Mouse (Mus musculus) heart, embryonic 12.5 days (tissue): ENCODE data around the gene Pdzd7. TPM values are rescaled to one million over a fixed set of nuclear protein-coding genes. Genes with fewer than 3 reads are reported as not detected.

Experiments used
- ATAC-seq: fragments of 200-750 bp; cut with Nextera tagmentation; 2 replicates; pipeline ENCODE4 v1.8.0; 2017; ENCODE audit warnings: moderate TSS enrichment, moderate library complexity; ENCODE audit not compliant: insufficient number of reproducible peaks, low FRiP score
- H3K27ac ChIP-seq: fragments of 300-500 bp; sonication (generic); 2 replicates; pipeline ENCODE4 v1.5.1; 2016; ENCODE audit warnings: mild to moderate bottlenecking, moderate library complexity; ENCODE audit not compliant: poor library complexity, severe bottlenecking
- H3K27me3 ChIP-seq: fragments of 300-500 bp; sonication (generic); replicated peaks from 2 replicates; pipeline ENCODE4 v1.6.1; 2016; ENCODE audit warnings: mild to moderate bottlenecking, moderate library complexity
- H3K36me3 ChIP-seq: fragments of 300-500 bp; sonication (generic); 2 replicates; pipeline ENCODE4 v1.6.1; 2016; ENCODE audit warnings: mild to moderate bottlenecking, moderate library complexity
- H3K4me1 ChIP-seq: fragments of 300-500 bp; sonication (generic); replicated peaks from 2 replicates; pipeline ENCODE4 v1.6.1; 2016; ENCODE audit warnings: mild to moderate bottlenecking
- H3K4me2 ChIP-seq: fragments of 300-500 bp; sonication (generic); 2 replicates; pipeline ENCODE4 v1.6.1; 2016; ENCODE audit warnings: mild to moderate bottlenecking, moderate library complexity
- H3K4me3 ChIP-seq: fragments of 300-500 bp; sonication (generic); 2 replicates; pipeline ENCODE4 v1.5.1; 2016; ENCODE audit warnings: mild to moderate bottlenecking
- H3K9ac ChIP-seq: fragments of 300-500 bp; sonication (generic); 2 replicates; pipeline ENCODE4 v1.6.1; 2016; ENCODE audit warnings: mild to moderate bottlenecking, moderate library complexity
- H3K9me3 ChIP-seq: fragments of 300-500 bp; sonication (generic); replicated peaks from 2 replicates; pipeline ENCODE4 v1.6.1; 2016; ENCODE audit warnings: mild to moderate bottlenecking, moderate library complexity
- WGBS: fragments of 180-500 bp; shearing (Covaris S2); methylation state at CpG from one replicate; pipeline ENCODE4 v1.1.7; 2016; 5-methylcytosine and 5-hydroxymethylcytosine counted together
- polyA plus RNA-seq: library from polyadenylated mRNA; unstranded; fragments of >200 nt; fragmentation: Nextera tagmentation; extraction: Ambion mirVana; gene quantifications from 2 replicates; pipeline ENCODE4 v1.2.1, GENCODE M21; 2016

The Pdzd7 gene
- polyA plus RNA-seq, 1 experiment from 2014 or later, result 0.09 TPM

DNA sequence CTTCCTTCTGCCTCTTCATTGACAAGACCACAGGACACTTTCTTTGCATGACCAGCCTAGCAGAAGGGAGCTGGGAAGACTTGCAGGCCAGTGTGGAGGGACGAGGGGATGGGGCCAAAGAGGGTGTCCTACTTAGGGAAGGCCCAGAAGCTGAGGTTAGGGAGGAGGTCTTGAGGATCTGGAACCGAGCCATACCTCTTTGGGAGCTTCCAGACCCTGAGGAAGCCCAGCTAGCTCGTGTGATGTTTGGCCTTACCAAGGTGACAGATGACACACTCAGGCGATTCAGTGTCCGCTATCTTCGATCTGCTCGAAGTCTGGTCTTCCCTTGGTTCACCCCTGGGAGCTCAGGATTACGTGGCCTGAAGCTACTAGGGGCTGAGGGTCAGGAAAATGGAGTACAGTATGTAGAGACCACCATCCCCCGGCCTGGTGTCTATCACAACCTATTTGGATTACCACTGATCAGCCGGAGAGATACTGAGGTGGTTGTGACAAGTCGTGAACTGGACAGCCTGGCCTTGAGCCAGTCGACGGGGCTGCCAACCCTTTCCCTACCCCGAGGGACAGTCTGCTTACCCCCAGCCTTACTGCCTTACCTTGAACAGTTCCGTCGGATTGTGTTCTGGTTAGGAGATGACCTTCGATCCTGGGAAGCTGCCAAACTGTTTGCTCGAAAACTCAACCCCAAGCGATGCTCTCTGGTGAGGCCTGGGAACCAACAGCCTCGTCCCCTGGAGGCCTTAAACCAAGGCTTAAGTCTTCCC, 37.9 kb downstream of the Pdzd7 start:
- H3K4me1 ChIP-seq, result peaks cover 24% of the 10 kb centered on the region
- H3K27ac ChIP-seq, result peak overlapping the region; percentile 80
- no peaks in the 10 kb centered on the region for H3K9me3 ChIP-seq
- peaks cover 55% of the 10 kb centered on the region for H3K36me3 ChIP-seq
- H3K27me3 ChIP-seq, result no peaks in the 10 kb centered on the region
- H3K4me3 ChIP-seq, result peak overlapping the region; percentile 94
- H3K9ac ChIP-seq, result peak overlapping the region; percentile 90; the same call in 1 of the 2 replicates
- H3K4me2 ChIP-seq, result peak overlapping the region; percentile 97
- ATAC-seq, result no peak
- 85% methylated on average over 20 of the region's 20 CpGs for WGBS

GRCm38 (mm10) chr19:45007021-45007420, 38.5 kb downstream of the Pdzd7 start:
- Histone ChIP-seq H3K27me3 (no peaks in the 10 kb centered on the region), H3K4me2 (peak overlapping the region; percentile 97), H3K4me3 (peak overlapping the region; percentile 94), H3K9ac (peak overlapping the region; percentile 90), H3K9me3 (no peaks in the 10 kb centered on the region), H3K36me3 (peaks cover 55% of the 10 kb centered on the region), H3K27ac (peak overlapping the region; percentile 80), H3K4me1 (peaks cover 24% of the 10 kb centered on the region)
- WGBS, result 35% methylated on average over 17 of the region's 17 CpGs
- ATAC-seq, result no peak

DNA sequence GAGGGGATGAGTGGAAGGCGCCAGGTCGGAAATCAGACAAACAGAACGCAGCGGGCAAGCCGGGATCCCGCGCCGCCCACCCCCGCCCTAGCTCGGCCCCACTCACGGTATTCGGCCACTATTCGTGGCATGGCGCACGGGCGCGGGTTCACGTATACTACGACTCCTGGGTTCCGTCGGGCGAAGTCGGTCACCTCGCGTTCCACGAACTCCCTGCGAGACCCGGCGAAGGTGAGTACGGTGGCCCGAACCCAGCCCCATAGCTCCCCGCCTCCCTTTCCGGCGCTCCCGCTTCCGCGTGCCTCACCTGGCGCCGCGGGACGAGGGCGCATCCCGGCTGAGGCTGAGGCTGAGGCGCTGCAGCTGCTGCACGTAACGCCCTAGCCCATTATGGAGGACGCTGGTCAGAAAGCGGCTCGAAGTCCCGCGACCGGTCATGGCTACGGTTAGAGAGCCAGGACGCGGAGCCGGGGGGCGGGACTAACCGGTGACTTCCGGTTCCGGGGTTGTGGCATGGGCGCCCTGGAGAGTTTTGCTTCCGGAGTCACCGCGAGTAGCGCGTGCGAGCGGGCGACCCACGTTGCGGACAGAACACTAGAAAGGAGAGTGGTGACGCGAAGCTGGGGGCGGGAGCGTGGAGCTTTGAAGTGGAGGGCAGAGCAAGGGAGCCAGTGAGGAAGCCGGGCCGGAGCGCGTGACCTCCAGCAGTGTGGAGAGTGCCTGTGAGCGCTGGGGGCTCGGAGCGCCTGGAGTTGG, 39.4 kb downstream of the Pdzd7 start, which contains the start of gene Mrpl43:
TSS of gene Mrpl43 (minus strand) at position 486 of the 756 bp plus-strand sequence.
- WGBS, result under 1% methylated on average over 82 of the region's 82 CpGs
- peaks cover 24% of the 10 kb centered on the region for H3K4me1 ChIP-seq

GRCm38 (mm10) chr19:45005444-45005843, 40.1 kb downstream of the Pdzd7 start, which contains the start of gene Twnk:
Gene Twnk, plus strand, starts transcription at chr19:45005663.
- Histone ChIP-seq H3K4me1 (peaks cover 24% of the 10 kb centered on the region), H3K36me3 (peaks cover 46% of the 10 kb centered on the region), H3K9ac (peak within 1 kb of the TSS; percentile 90), H3K4me3 (peak within 1 kb of the TSS; percentile 94), H3K27ac (peak within 1 kb of the TSS; percentile 80), H3K27me3 (no peaks in the 10 kb centered on the region), H3K9me3 (no peaks in the 10 kb centered on the region), H3K4me2 (peak within 1 kb of the TSS; percentile 97)
- no peak for ATAC-seq
- WGBS, result 9% methylated on average over 16 of the region's 16 CpGs

More for the DNA sequence above, 39.4 kb downstream of the Pdzd7 start, which contains the start of gene Mrpl43:
- H3K27ac ChIP-seq, result peak within 1 kb of the TSS; percentile 80
- no peaks in the 10 kb centered on the region for H3K9me3 ChIP-seq
- H3K9ac ChIP-seq, result peak within 1 kb of the TSS; percentile 90
- peak within 1 kb of the TSS; percentile 97 for H3K4me2 ChIP-seq
- peaks cover 49% of the 10 kb centered on the region for H3K36me3 ChIP-seq
- no peaks in the 10 kb centered on the region for H3K27me3 ChIP-seq
- H3K4me3 ChIP-seq, result peak within 1 kb of the TSS; percentile 94
- peak; percentile 92 for ATAC-seq

- Histone ChIP-seq H3K27me3 (no peaks in the 10 kb centered on the region), H3K36me3 (peaks cover 34% of the 10 kb centered on the region), H3K27ac (no peak overlapping the region), H3K4me3 (no peak overlapping the region), H3K9me3 (no peaks in the 10 kb centered on the region), H3K4me2 (no peak overlapping the region), H3K4me1 (peaks cover 24% of the 10 kb centered on the region), H3K9ac (no peak overlapping the region)
- no peak for ATAC-seq
- 81% methylated on average over 7 of the region's 7 CpGs for WGBS
These were observed 41.6 kb downstream of the Pdzd7 start for GRCm38 (mm10) chr19:45003740-45004516.

DNA sequence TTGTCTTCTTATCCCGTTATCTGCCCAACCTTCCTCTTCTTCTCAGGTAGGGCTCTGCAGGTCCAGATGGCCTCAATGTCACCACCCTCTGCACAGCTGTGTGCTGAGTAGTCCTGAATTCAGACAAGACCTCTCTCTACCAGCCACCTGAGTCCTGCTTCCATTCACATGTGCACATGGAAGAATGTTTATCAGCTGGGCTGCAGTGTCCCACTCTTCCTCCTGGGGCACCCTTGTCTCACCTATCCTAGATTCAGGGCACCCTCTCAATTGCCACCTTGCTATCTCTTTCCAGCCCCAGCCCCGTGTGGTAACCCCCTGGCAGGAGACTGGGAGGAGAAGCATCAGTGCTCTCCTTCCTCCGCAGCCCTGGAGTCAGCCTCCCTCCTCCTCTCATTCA, 43.2 kb downstream of the Pdzd7 start:
- H3K4me2 ChIP-seq, result no peak overlapping the region

GRCm38 (mm10) chr19:44999647-45000046, 45.9 kb downstream of the Pdzd7 start:
- no peak overlapping the region for H3K27ac ChIP-seq
- ATAC-seq, result no peak
- H3K9me3 ChIP-seq, result no peaks in the 10 kb centered on the region
- H3K4me2 ChIP-seq, result no peak overlapping the region
- no peaks in the 10 kb centered on the region for H3K27me3 ChIP-seq
- H3K36me3 ChIP-seq, result peaks cover 26% of the 10 kb centered on the region
- 87% methylated on average over 8 of the region's 8 CpGs for WGBS
- no peak overlapping the region for H3K9ac ChIP-seq
- no peak overlapping the region for H3K4me3 ChIP-seq
- no peaks in the 10 kb centered on the region for H3K4me1 ChIP-seq

More for the DNA sequence above, 43.2 kb downstream of the Pdzd7 start:
- H3K9me3 ChIP-seq, result no peaks in the 10 kb centered on the region
- WGBS, result 54% methylated on average over 3 of the region's 3 CpGs
- peaks cover 27% of the 10 kb centered on the region for H3K36me3 ChIP-seq
- H3K4me3 ChIP-seq, result no peak overlapping the region
- H3K27me3 ChIP-seq, result no peaks in the 10 kb centered on the region
- H3K4me1 ChIP-seq, result peaks cover 14% of the 10 kb centered on the region
- no peak overlapping the region for H3K27ac ChIP-seq
- no peak for ATAC-seq
- H3K9ac ChIP-seq, result no peak overlapping the region

- Histone ChIP-seq H3K36me3 (peaks cover 10% of the 10 kb centered on the region), H3K4me3 (no peak overlapping the region)
These were observed 47.7 kb downstream of the Pdzd7 start for GRCm38 (mm10) chr19:44997786-44998185.

GRCm38 (mm10) chr19:44992712-44993111, 52.8 kb downstream of the Pdzd7 start:
- H3K27ac ChIP-seq, result no peak overlapping the region
- no peaks in the 10 kb centered on the region for H3K36me3 ChIP-seq
- 0 out of 2 replicates have a peak, but pooled peaks cover 4% of the 10 kb centered on the region for H3K27me3 ChIP-seq
- WGBS, result 45% methylated on average over 7 of the region's 7 CpGs
- peaks cover 17% of the 10 kb centered on the region for H3K4me1 ChIP-seq
- ATAC-seq, result no peak
- H3K9me3 ChIP-seq, result no peaks in the 10 kb centered on the region
- H3K4me3 ChIP-seq, result no peak overlapping the region
- H3K4me2 ChIP-seq, result no peak overlapping the region
- H3K9ac ChIP-seq, result no peak overlapping the region

More at GRCm38 (mm10) chr19:44997786-44998185, 47.7 kb downstream of the Pdzd7 start:
- no peaks in the 10 kb centered on the region for H3K9me3 ChIP-seq
- H3K4me2 ChIP-seq, result no peak overlapping the region
- no peak overlapping the region for H3K9ac ChIP-seq
- ATAC-seq, result no peak
- H3K27ac ChIP-seq, result no peak overlapping the region
- H3K4me1 ChIP-seq, result no peaks in the 10 kb centered on the region
- H3K27me3 ChIP-seq, result no peaks in the 10 kb centered on the region
- WGBS, result 81% methylated on average over 11 of the region's 11 CpGs

DNA sequence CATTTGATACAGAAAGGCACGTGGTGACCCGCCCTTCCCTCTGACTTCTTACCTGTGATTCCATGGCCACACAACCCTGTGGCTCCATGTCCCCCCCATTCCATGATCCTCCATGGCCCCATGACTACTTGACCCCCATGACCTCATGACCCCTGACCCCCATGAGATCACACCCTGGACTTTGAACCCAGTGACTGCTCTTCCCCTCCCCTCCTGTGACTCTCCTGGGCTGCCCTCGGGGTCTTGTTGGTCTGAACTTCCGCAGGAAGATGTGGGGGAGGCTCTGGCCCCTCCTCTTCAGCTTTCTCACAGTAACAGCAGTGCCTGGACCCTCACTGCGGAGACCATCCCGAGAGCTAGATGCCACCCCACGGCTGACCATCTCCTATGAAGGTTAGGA, 53.3 kb downstream of the Pdzd7 start:
- H3K27me3 ChIP-seq, result 0 out of 2 replicates have a peak, but pooled peaks cover 7% of the 10 kb centered on the region
- no peak overlapping the region for H3K9ac ChIP-seq
- H3K36me3 ChIP-seq, result no peaks in the 10 kb centered on the region
- WGBS, result 40% methylated on average over 7 of the region's 7 CpGs
- ATAC-seq, result no peak
- peaks cover 17% of the 10 kb centered on the region for H3K4me1 ChIP-seq
- H3K27ac ChIP-seq, result no peak overlapping the region
- H3K4me2 ChIP-seq, result no peak overlapping the region
- H3K4me3 ChIP-seq, result no peak overlapping the region
- H3K9me3 ChIP-seq, result no peaks in the 10 kb centered on the region
